Mouse (Mus musculus) CH12.LX (cell line): ENCODE measurements around the gene Pak7. TPM values are rescaled to one million over a fixed set of nuclear protein-coding genes. Genes with fewer than 3 reads are reported as not detected.

ENCODE experiments used
- DNase-seq: peaks from one replicate; pipeline ENCODE4 v3.0.0-alpha.2; 2013; ENCODE audit errors: extremely low read depth
- H3K27ac ChIP-seq: 2 replicates; pipeline ENCODE4 v1.5.1; 2012; ENCODE audit warnings: low read depth, mild to moderate bottlenecking, control low read depth, moderate library complexity; ENCODE audit not compliant: insufficient read depth
- H3K27me3 ChIP-seq: replicated peaks from 2 replicates; pipeline ENCODE3; 2012; ENCODE audit warnings: inconsistent platforms
- H3K36me3 ChIP-seq, 2 experiments: replicated peaks in 1 of 2; 2 replicates each; pipeline versions ENCODE3 to v1.6.1; 2012; ENCODE audit warnings: inconsistent platforms in 1 of 2, low read length in 1 of 2, mild to moderate bottlenecking in 1 of 2, mixed read lengths in 1 of 2, moderate library complexity in 1 of 2; ENCODE audit not compliant: control insufficient read depth in 1 of 2, insufficient read depth in 1 of 2
- H3K4me1 ChIP-seq, 2 experiments: 2 replicates each; pipeline ENCODE4 v1.6.1; 2012; ENCODE audit warnings: inconsistent platforms in 1 of 2, moderate library complexity in 1 of 2; ENCODE audit not compliant: insufficient read depth in 2 of 2, control insufficient read depth in 1 of 2
- H3K4me2 ChIP-seq: 2 replicates; pipeline ENCODE4 v1.6.1; 2012; ENCODE audit warnings: low read depth, mild to moderate bottlenecking, control low read depth; ENCODE audit not compliant: poor library complexity, insufficient read depth, severe bottlenecking
- H3K4me3 ChIP-seq, 3 experiments: fragments of 150-350 bp in 1 of 3; sonication (generic) in 1 of 3; replicated peaks in 1 of 3; 2 replicates each; pipeline versions ENCODE3 to v1.5.1; 2011 to 2012; ENCODE audit warnings: low read depth in 2 of 3, low read length in 2 of 3, mild to moderate bottlenecking in 2 of 3, moderate library complexity in 2 of 3, control low read depth in 1 of 3, improper control_type of control experiment in 1 of 3, inconsistent platforms in 1 of 3, mixed read lengths in 1 of 3; ENCODE audit not compliant: poor library complexity in 1 of 3
- H3K79me2 ChIP-seq: replicated peaks from 2 replicates; pipeline ENCODE4 v1.6.1; 2012; ENCODE audit warnings: mild to moderate bottlenecking, moderate library complexity; ENCODE audit not compliant: control insufficient read depth, poor library complexity, insufficient read depth, severe bottlenecking; ENCODE audit errors: extremely low read depth
- H3K9ac ChIP-seq: 2 replicates; pipeline ENCODE4 v1.6.1; 2012; ENCODE audit warnings: low read depth, mild to moderate bottlenecking, control low read depth, moderate library complexity; ENCODE audit not compliant: insufficient read depth
- H3K9me3 ChIP-seq: replicated peaks from 2 replicates; pipeline ENCODE3; 2012; ENCODE audit warnings: low read length, inconsistent platforms, mixed read lengths
- BHLHE40 ChIP-seq: IDR thresholded peaks from 2 replicates; pipeline ENCODE4 v1.6.1; 2011; ENCODE audit warnings: mild to moderate bottlenecking, low read depth, low read length, improper control_type of control experiment
- CHD1 ChIP-seq: IDR thresholded peaks from 2 replicates; pipeline ENCODE4 v1.6.1; 2012; ENCODE audit warnings: low read depth, low read length, improper control_type of control experiment, inconsistent platforms
- CHD2 ChIP-seq: IDR thresholded peaks from 2 replicates; pipeline ENCODE4 v1.6.1; 2011; ENCODE audit warnings: low read length, improper control_type of control experiment
- CTCF ChIP-seq, 2 experiments: IDR thresholded peaks in 1 of 2; conservative IDR thresholded peaks in 1 of 2; 2 replicates each; pipeline ENCODE4 v1.5.1; 2011 to 2012; ENCODE audit warnings: low read depth in 2 of 2, low read length in 2 of 2, improper control_type of control experiment in 1 of 2, inconsistent platforms in 1 of 2, mild to moderate bottlenecking in 1 of 2, moderate library complexity in 1 of 2
- E2F4 ChIP-seq: IDR thresholded peaks from 2 replicates; pipeline ENCODE4 v1.6.1; 2011; ENCODE audit warnings: low read depth, low read length, improper control_type of control experiment; ENCODE audit not compliant: insufficient replicate concordance
- EP300 ChIP-seq: IDR thresholded peaks from 2 replicates; pipeline ENCODE4 v1.6.1; 2011; ENCODE audit warnings: low read length, improper control_type of control experiment
- ETS1 ChIP-seq: conservative IDR thresholded peaks from 2 replicates; pipeline ENCODE4 v1.6.1; 2012; ENCODE audit warnings: low read depth, mild to moderate bottlenecking, inconsistent platforms, low read length, improper control_type of control experiment, moderate library complexity
- GABPA ChIP-seq: IDR thresholded peaks from 2 replicates; pipeline ENCODE4 v1.6.1; 2012; ENCODE audit warnings: low read depth, low read length, improper control_type of control experiment, inconsistent platforms; ENCODE audit not compliant: insufficient replicate concordance
- HCFC1 ChIP-seq: IDR thresholded peaks from 2 replicates; pipeline ENCODE4 v1.6.1; 2012; ENCODE audit warnings: low read depth, mild to moderate bottlenecking, inconsistent platforms, low read length, improper control_type of control experiment
- IRF4 ChIP-seq: IDR thresholded peaks from 2 replicates; pipeline ENCODE4 v1.6.1; 2014; ENCODE audit warnings: low read depth, mild to moderate bottlenecking, inconsistent platforms, low read length, improper control_type of control experiment
- KAT2A ChIP-seq: IDR thresholded peaks from 2 replicates; pipeline ENCODE4 v1.6.1; 2012; ENCODE audit warnings: low read length, improper control_type of control experiment, inconsistent platforms; ENCODE audit not compliant: insufficient replicate concordance
- MAFK ChIP-seq: IDR thresholded peaks from 2 replicates; pipeline ENCODE4 v1.6.1; 2011; ENCODE audit warnings: low read length, improper control_type of control experiment; ENCODE audit not compliant: insufficient replicate concordance
- MAZ ChIP-seq: IDR thresholded peaks from 2 replicates; pipeline ENCODE4 v1.6.1; 2012; ENCODE audit warnings: low read depth, mild to moderate bottlenecking, inconsistent platforms, low read length, improper control_type of control experiment, moderate library complexity
- MEF2A ChIP-seq: IDR thresholded peaks from 2 replicates; pipeline ENCODE4 v1.6.1; 2014; ENCODE audit warnings: low read depth, mild to moderate bottlenecking, inconsistent platforms, low read length, improper control_type of control experiment, borderline replicate concordance
- MYC ChIP-seq: IDR thresholded peaks from 2 replicates; pipeline ENCODE4 v1.6.1; 2011; ENCODE audit warnings: low read depth, mild to moderate bottlenecking, improper control_type of control experiment, low read length
- NRF1 ChIP-seq: IDR thresholded peaks from 2 replicates; pipeline ENCODE4 v1.6.1; 2014; ENCODE audit warnings: low read depth, mild to moderate bottlenecking, inconsistent platforms, low read length, improper control_type of control experiment, moderate library complexity
- PAX5 ChIP-seq: IDR thresholded peaks from 2 replicates; pipeline ENCODE4 v1.6.1; 2012; ENCODE audit warnings: low read length, inconsistent platforms, mixed read lengths
- RCOR1 ChIP-seq: conservative IDR thresholded peaks from 2 replicates; pipeline ENCODE4 v1.6.1; 2012; ENCODE audit warnings: low read depth, mild to moderate bottlenecking, inconsistent platforms, low read length, improper control_type of control experiment
- SIN3A ChIP-seq: IDR thresholded peaks from 2 replicates; pipeline ENCODE4 v1.6.1; 2012; ENCODE audit warnings: low read length, improper control_type of control experiment, inconsistent platforms
- SMC3 ChIP-seq: IDR thresholded peaks from 2 replicates; pipeline ENCODE4 v1.6.1; 2011; ENCODE audit warnings: low read depth, low read length, improper control_type of control experiment
- TBP ChIP-seq: conservative IDR thresholded peaks from 2 replicates; pipeline ENCODE4 v1.6.1; 2011; ENCODE audit warnings: low read depth, low read length, improper control_type of control experiment
- TCF12 ChIP-seq: IDR thresholded peaks from 2 replicates; pipeline ENCODE4 v1.6.1; 2014; ENCODE audit warnings: low read depth, mild to moderate bottlenecking, inconsistent platforms, low read length, improper control_type of control experiment
- USF1 ChIP-seq: IDR thresholded peaks from 2 replicates; pipeline ENCODE4 v1.6.1; 2014; ENCODE audit warnings: low read depth, mild to moderate bottlenecking, inconsistent platforms, low read length, improper control_type of control experiment
- USF2 ChIP-seq: conservative IDR thresholded peaks from 2 replicates; pipeline ENCODE4 v1.6.1; 2011; ENCODE audit warnings: low read depth, low read length, improper control_type of control experiment
- ZC3H11A ChIP-seq: IDR thresholded peaks from 2 replicates; pipeline ENCODE4 v1.6.1; 2012; ENCODE audit warnings: low read depth, mild to moderate bottlenecking, inconsistent platforms, low read length, improper control_type of control experiment
- ZKSCAN1 ChIP-seq: IDR thresholded peaks from 2 replicates; pipeline ENCODE4 v1.6.1; 2012; ENCODE audit warnings: low read depth, inconsistent platforms, low read length, improper control_type of control experiment, borderline replicate concordance
- ZMIZ1 ChIP-seq: IDR thresholded peaks from 2 replicates; pipeline ENCODE4 v1.6.1; 2012; ENCODE audit warnings: low read depth, mild to moderate bottlenecking, inconsistent platforms, low read length, improper control_type of control experiment
- ZNF384 ChIP-seq: IDR thresholded peaks from 2 replicates; pipeline ENCODE4 v1.6.1; 2012; ENCODE audit warnings: low read depth, low read length, improper control_type of control experiment, inconsistent platforms
- dilution Hi-C: fragments of 300-500 bp; cut with MboI; formaldehyde crosslinking; loops from 2 replicates; pipeline ENCODE4 v1.14.3; 2020; ENCODE audit warnings: low sequenced_read_pairs; ENCODE audit not compliant: extremely low pct_unique_long_range_greater_than_20kb, extremely low pct_ligation_motif_present
- in situ Hi-C: fragments of 300-500 bp; cut with MboI; formaldehyde crosslinking; loops from 3 replicates; pipeline ENCODE4 v1.14.3; 2019; ENCODE audit warnings: low sequenced_read_pairs, low pct_ligation_motif_present, low pct_unique_long_range_greater_than_20kb, mixed read lengths
- polyA plus RNA-seq: library from polyadenylated mRNA; unstranded; fragments of >175 nt; gene quantifications from 2 replicates; pipeline ENCODE4 v1.2.1, GENCODE M21; 2012; ENCODE audit warnings: low read depth; ENCODE audit not compliant: insufficient read length
- total RNA-seq, 2 experiments: library from RNA; depleted of rRNA; stranded (reverse); fragments of 300-350 nt in 1 of 2; fragments of >200 nt in 1 of 2; gene quantifications; 2 replicates each; pipeline ENCODE4 v1.2.3; 2012 to 2014

The Pak7 gene
- total and polyA plus RNA-seq, 3 experiments = not detected

- TF ChIP-seq ZKSCAN1 (no peak), PAX5 (no peak), ZC3H11A (no peak), MEF2A (no peak), HCFC1 (no peak), GABPA (no peak), MYC (no peak), USF1 (no peak), EP300 (no peak), MAZ (no peak), CHD1 (no peak), ZMIZ1 (no peak), TBP (no peak), SMC3 (no peak), KAT2A (no peak), BHLHE40 (no peak), TCF12 (no peak)
- H3K36me3 ChIP-seq = no peaks in the 10 kb centered on the region
- H3K27me3 ChIP-seq = no peaks in the 10 kb centered on the region
- H3K4me3 ChIP-seq = no peak overlapping the region
- no peak overlapping the region for H3K9ac ChIP-seq
- no peak overlapping the region for H3K27ac ChIP-seq
- in situ Hi-C loops = no loop called here
- no peaks in the 10 kb centered on the region for H3K79me2 ChIP-seq
- DNase-seq = no peak
- H3K9me3 ChIP-seq = peaks cover 32% of the 10 kb centered on the region
- no peak overlapping the region for H3K4me2 ChIP-seq
- dilution Hi-C loops = no loop called here
- H3K4me1 ChIP-seq = no peaks in the 10 kb centered on the region
These were observed 36.2 kb downstream of the Pak7 start for GRCm38 (mm10) chr2:136351393-136352096.

- Histone ChIP-seq H3K4me2 (no peak overlapping the region), H3K79me2 (no peaks in the 10 kb centered on the region), H3K36me3 (no peaks in the 10 kb centered on the region), H3K4me1 (no peaks in the 10 kb centered on the region), H3K9me3 (peaks cover 25% of the 10 kb centered on the region), H3K4me3 (no peak overlapping the region), H3K27ac (no peak overlapping the region), H3K27me3 (no peaks in the 10 kb centered on the region)
- dilution Hi-C loops (no loop called here), in situ Hi-C loops (no loop called here)
- DNase-seq = no peak
- no peak for TF ChIP-seq CHD2
- TF ChIP-seq ZNF384 = no peak
- TF ChIP-seq EP300 = no peak
- no peak for TF ChIP-seq USF1
- no peak for TF ChIP-seq ZC3H11A
- TF ChIP-seq TCF12 = no peak
- TF ChIP-seq USF2 = no peak
- TF ChIP-seq RCOR1 = no peak
- TF ChIP-seq IRF4 = no peak
- no peak for TF ChIP-seq NRF1
- no peak for TF ChIP-seq MAFK
- TF ChIP-seq MAZ = no peak
- no peak for TF ChIP-seq KAT2A
- TF ChIP-seq SIN3A = no peak
- TF ChIP-seq CTCF (conservative IDR thresholded peaks at IDR 0.05 in 1 of 2, IDR thresholded peaks at IDR 0.05 in 1 of 2; ENCODE audit: low read depth in 2 of 2, low read length in 2 of 2) = no peak
- no peak for TF ChIP-seq ETS1
- no peak for TF ChIP-seq MEF2A
- no peak for TF ChIP-seq E2F4
- TF ChIP-seq, all 38 proteins: peak for 0
- no peak overlapping the region for H3K9ac ChIP-seq
These were observed 37.3 kb downstream of the Pak7 start for GRCm38 (mm10) chr2:136350459-136350858.
